Mouse (Mus musculus): ENCODE data around the gene Ube2cbp. TPM values are rescaled to one million over a fixed set of nuclear protein-coding genes. Genes with fewer than 3 reads are reported as not detected.

The Ube2cbp gene
- polyA plus RNA-seq, 1 experiment from 2014 or later: 4.0 TPM

- Histone ChIP-seq H3K4me1 (ENCODE audit: control insufficient read depth, insufficient read depth, low read length) (peaks cover 3% of the 10 kb centered on the region; the same call in 1 of the 2 replicates), H3K27ac (ENCODE audit: low read depth, low read length) (no peak overlapping the region), H3K9ac (ENCODE audit: low read depth, low read length) (no peak overlapping the region), H3K27me3 (ENCODE audit: control insufficient read depth, insufficient read depth, low read length) (no peaks in the 10 kb centered on the region), H3K4me2 (no peak overlapping the region), H3K9me3 (replicated peaks; ENCODE audit: control insufficient read depth, low read length) (no peaks in the 10 kb centered on the region), H3K36me3 (ENCODE audit: control insufficient read depth, insufficient read depth, low read length) (no peaks in the 10 kb centered on the region), H3K4me3 (ENCODE audit: low read depth, low read length) (no peak overlapping the region)
- ATAC-seq (replicated peaks; ENCODE audit: insufficient number of reproducible peaks, low FRiP score, low TSS enrichment): no peak
- WGBS (ENCODE audit: insufficient replicate concordance): 42% methylated on average over 4 of the region's 4 CpGs
Observed at GRCm38 (mm10) chr9:86328270-86328669, 136.5 kb downstream of the Ube2cbp start.

- no peak overlapping the region for H3K4me2 ChIP-seq
- no peak for ATAC-seq (replicated peaks; ENCODE audit: insufficient number of reproducible peaks, low FRiP score, low TSS enrichment)
- 77% methylated on average over 3 of the region's 3 CpGs for WGBS (ENCODE audit: insufficient replicate concordance)
- no peaks in the 10 kb centered on the region for H3K9me3 ChIP-seq (replicated peaks; ENCODE audit: control insufficient read depth, low read length)
- H3K27ac ChIP-seq (ENCODE audit: low read depth, low read length): no peak overlapping the region
- no peak overlapping the region for H3K9ac ChIP-seq (ENCODE audit: low read depth, low read length)
- peaks cover 3% of the 10 kb centered on the region; the same call in 1 of the 2 replicates for H3K4me1 ChIP-seq (ENCODE audit: control insufficient read depth, insufficient read depth, low read length)
- H3K27me3 ChIP-seq (ENCODE audit: control insufficient read depth, insufficient read depth, low read length): no peaks in the 10 kb centered on the region
- no peak overlapping the region for H3K4me3 ChIP-seq (ENCODE audit: low read depth, low read length)
- H3K36me3 ChIP-seq (ENCODE audit: control insufficient read depth, insufficient read depth, low read length): no peaks in the 10 kb centered on the region
Observed at GRCm38 (mm10) chr9:86327341-86327740, 137.4 kb downstream of the Ube2cbp start.

- Histone ChIP-seq H3K36me3 (ENCODE audit: control insufficient read depth, insufficient read depth, low read length) (no peaks in the 10 kb centered on the region), H3K4me1 (ENCODE audit: control insufficient read depth, insufficient read depth, low read length) (peaks cover 3% of the 10 kb centered on the region; the same call in 1 of the 2 replicates), H3K27me3 (ENCODE audit: control insufficient read depth, insufficient read depth, low read length) (no peaks in the 10 kb centered on the region), H3K27ac (ENCODE audit: low read depth, low read length) (no peak overlapping the region), H3K4me2 (no peak overlapping the region), H3K4me3 (ENCODE audit: low read depth, low read length) (no peak overlapping the region), H3K9ac (ENCODE audit: low read depth, low read length) (no peak overlapping the region), H3K9me3 (replicated peaks; ENCODE audit: control insufficient read depth, low read length) (no peaks in the 10 kb centered on the region)
- WGBS (ENCODE audit: insufficient replicate concordance): 79% methylated on average over 1 of the region's 1 CpGs
- no peak for ATAC-seq (replicated peaks; ENCODE audit: insufficient number of reproducible peaks, low FRiP score, low TSS enrichment)
Observed at GRCm38 (mm10) chr9:86324772-86325171, 140.0 kb downstream of the Ube2cbp start.

- no peaks in the 10 kb centered on the region for H3K4me1 ChIP-seq (ENCODE audit: control insufficient read depth, insufficient read depth, low read length)
- H3K4me3 ChIP-seq (ENCODE audit: low read depth, low read length): no peak overlapping the region
- H3K4me2 ChIP-seq: no peak overlapping the region
- H3K36me3 ChIP-seq (ENCODE audit: control insufficient read depth, insufficient read depth, low read length): no peaks in the 10 kb centered on the region
- ATAC-seq (replicated peaks; ENCODE audit: insufficient number of reproducible peaks, low FRiP score, low TSS enrichment): no peak
- H3K27me3 ChIP-seq (ENCODE audit: control insufficient read depth, insufficient read depth, low read length): no peaks in the 10 kb centered on the region
- 84% methylated on average over 6 of the region's 6 CpGs for WGBS (ENCODE audit: insufficient replicate concordance)
- no peak overlapping the region for H3K27ac ChIP-seq (ENCODE audit: low read depth, low read length)
- no peak overlapping the region for H3K9ac ChIP-seq (ENCODE audit: low read depth, low read length)
- no peaks in the 10 kb centered on the region for H3K9me3 ChIP-seq (replicated peaks; ENCODE audit: control insufficient read depth, low read length)
Observed at GRCm38 (mm10) chr9:86319516-86320140, 145.1 kb downstream of the Ube2cbp start.

GRCm38 (mm10) chr9:86315700-86316099, 149.1 kb downstream of the Ube2cbp start:
- Histone ChIP-seq H3K36me3 (ENCODE audit: control insufficient read depth, insufficient read depth, low read length) (no peaks in the 10 kb centered on the region), H3K4me2 (no peak overlapping the region), H3K4me1 (ENCODE audit: control insufficient read depth, insufficient read depth, low read length) (no peaks in the 10 kb centered on the region), H3K9ac (ENCODE audit: low read depth, low read length) (no peak overlapping the region), H3K4me3 (ENCODE audit: low read depth, low read length) (no peak overlapping the region), H3K27ac (ENCODE audit: low read depth, low read length) (no peak overlapping the region), H3K27me3 (ENCODE audit: control insufficient read depth, insufficient read depth, low read length) (no peaks in the 10 kb centered on the region), H3K9me3 (replicated peaks; ENCODE audit: control insufficient read depth, low read length) (0 out of 2 replicates have a peak, but pooled peaks cover 2% of the 10 kb centered on the region)
- 82% methylated on average over 2 of the region's 2 CpGs for WGBS (ENCODE audit: insufficient replicate concordance)
- ATAC-seq (replicated peaks; ENCODE audit: insufficient number of reproducible peaks, low FRiP score, low TSS enrichment): no peak

GRCm38 (mm10) chr9:86308616-86309015, 156.1 kb downstream of the Ube2cbp start:
- Histone ChIP-seq H3K4me3 (ENCODE audit: low read depth, low read length) (no peak overlapping the region), H3K27me3 (ENCODE audit: control insufficient read depth, insufficient read depth, low read length) (no peaks in the 10 kb centered on the region), H3K9me3 (replicated peaks; ENCODE audit: control insufficient read depth, low read length) (0 out of 2 replicates have a peak, but pooled peaks cover 2% of the 10 kb centered on the region), H3K27ac (ENCODE audit: low read depth, low read length) (no peak overlapping the region), H3K4me1 (ENCODE audit: control insufficient read depth, insufficient read depth, low read length) (no peaks in the 10 kb centered on the region), H3K9ac (ENCODE audit: low read depth, low read length) (no peak overlapping the region), H3K36me3 (ENCODE audit: control insufficient read depth, insufficient read depth, low read length) (no peaks in the 10 kb centered on the region), H3K4me2 (no peak overlapping the region)
- 66% methylated on average over 4 of the region's 4 CpGs for WGBS (ENCODE audit: insufficient replicate concordance)
- ATAC-seq (replicated peaks; ENCODE audit: insufficient number of reproducible peaks, low FRiP score, low TSS enrichment): no peak

- Histone ChIP-seq H3K4me2 (no peak overlapping the region), H3K9ac (ENCODE audit: low read depth, low read length) (no peak overlapping the region), H3K27me3 (ENCODE audit: control insufficient read depth, insufficient read depth, low read length) (no peaks in the 10 kb centered on the region), H3K27ac (ENCODE audit: low read depth, low read length) (no peak overlapping the region), H3K36me3 (ENCODE audit: control insufficient read depth, insufficient read depth, low read length) (no peaks in the 10 kb centered on the region), H3K4me1 (ENCODE audit: control insufficient read depth, insufficient read depth, low read length) (no peaks in the 10 kb centered on the region), H3K4me3 (ENCODE audit: low read depth, low read length) (no peak overlapping the region), H3K9me3 (replicated peaks; ENCODE audit: control insufficient read depth, low read length) (no peaks in the 10 kb centered on the region)
- no peak for ATAC-seq (replicated peaks; ENCODE audit: insufficient number of reproducible peaks, low FRiP score, low TSS enrichment)
- 86% methylated on average over 2 of the region's 2 CpGs for WGBS (ENCODE audit: insufficient replicate concordance)
Observed at GRCm38 (mm10) chr9:86306556-86306955, 158.2 kb downstream of the Ube2cbp start.

- Histone ChIP-seq H3K9me3 (replicated peaks; ENCODE audit: control insufficient read depth, low read length) (no peaks in the 10 kb centered on the region), H3K4me2 (no peak overlapping the region), H3K36me3 (ENCODE audit: control insufficient read depth, insufficient read depth, low read length) (no peaks in the 10 kb centered on the region), H3K4me1 (ENCODE audit: control insufficient read depth, insufficient read depth, low read length) (no peaks in the 10 kb centered on the region), H3K4me3 (ENCODE audit: low read depth, low read length) (no peak overlapping the region), H3K9ac (ENCODE audit: low read depth, low read length) (no peak overlapping the region), H3K27me3 (ENCODE audit: control insufficient read depth, insufficient read depth, low read length) (no peaks in the 10 kb centered on the region), H3K27ac (ENCODE audit: low read depth, low read length) (no peak overlapping the region)
- no peak for ATAC-seq (replicated peaks; ENCODE audit: insufficient number of reproducible peaks, low FRiP score, low TSS enrichment)
- WGBS (ENCODE audit: insufficient replicate concordance): 64% methylated on average over 6 of the region's 6 CpGs
Observed at GRCm38 (mm10) chr9:86301407-86301806, 163.3 kb downstream of the Ube2cbp start.

- Histone ChIP-seq H3K27ac (ENCODE audit: low read depth, low read length) (no peak overlapping the region), H3K36me3 (ENCODE audit: control insufficient read depth, insufficient read depth, low read length) (no peaks in the 10 kb centered on the region), H3K4me1 (ENCODE audit: control insufficient read depth, insufficient read depth, low read length) (no peaks in the 10 kb centered on the region), H3K9ac (ENCODE audit: low read depth, low read length) (no peak overlapping the region), H3K9me3 (replicated peaks; ENCODE audit: control insufficient read depth, low read length) (no peaks in the 10 kb centered on the region), H3K4me3 (ENCODE audit: low read depth, low read length) (no peak overlapping the region), H3K27me3 (ENCODE audit: control insufficient read depth, insufficient read depth, low read length) (no peaks in the 10 kb centered on the region), H3K4me2 (no peak overlapping the region)
- WGBS (ENCODE audit: insufficient replicate concordance): 68% methylated on average over 8 of the region's 8 CpGs
- ATAC-seq (replicated peaks; ENCODE audit: insufficient number of reproducible peaks, low FRiP score, low TSS enrichment): no peak
Observed at GRCm38 (mm10) chr9:86298596-86298995, 166.2 kb downstream of the Ube2cbp start.
